Mouse (Mus musculus) layer of hippocampus, postnatal 36 days (tissue): Measurements from ENCODE around the gene Thnsl1. TPM values are rescaled to one million over a fixed set of nuclear protein-coding genes. Genes with fewer than 3 reads are reported as not detected.
"Not testable (repeated sequence)": the region's sequence is repeated elsewhere in the genome, so short reads cannot be mapped to it uniquely, and the experiment has no call there.

ENCODE experiments used
- DNase-seq, 2 experiments: peaks; one replicate each; pipeline ENCODE4 v3.0.0; 2022
- total RNA-seq, 2 experiments: library from RNA; stranded (reverse); gene quantifications; 2 replicates each; pipeline ENCODE4 v1.2.3; 2021

Thnsl1 gene
- total RNA-seq, 2 experiments from 2014 or later, result 21.3 to 22.9 TPM

- DNase-seq, result not testable (repeated sequence)
Measured at GRCm38 (mm10) chr2:21244104-21244503, 38.6 kb downstream of the Thnsl1 start.

GRCm38 (mm10) chr2:21244986-21245385 lies 39.5 kb downstream of the Thnsl1 start:
- DNase-seq, result no peak

- DNase-seq, result no peak
Measured at GRCm38 (mm10) chr2:21245477-21246102, 40.1 kb downstream of the Thnsl1 start.

GRCm38 (mm10) chr2:21253644-21254043 lies 48.1 kb downstream of the Thnsl1 start:
- no peak for DNase-seq

- DNase-seq, result no peak
Measured at GRCm38 (mm10) chr2:21254308-21254707, 48.8 kb downstream of the Thnsl1 start.

- no peak for DNase-seq
Measured at GRCm38 (mm10) chr2:21258281-21258680, 52.8 kb downstream of the Thnsl1 start.

GRCm38 (mm10) chr2:21259081-21259480 lies 53.6 kb downstream of the Thnsl1 start:
- no peak for DNase-seq

GRCm38 (mm10) chr2:21260060-21260459 lies 54.5 kb downstream of the Thnsl1 start:
- no peak for DNase-seq

GRCm38 (mm10) chr2:21261370-21262006 lies 56.0 kb downstream of the Thnsl1 start:
- DNase-seq, result peak; percentile 44 to 52

GRCm38 (mm10) chr2:21264031-21264430 lies 58.5 kb downstream of the Thnsl1 start:
- DNase-seq, result no peak

Other genes with a start within 250 kb of the Thnsl1 start
- gene Arhgap21, start 236.8 kb upstream of the Thnsl1 start, total RNA-seq, result 100 to 1,000 TPM; 331 to 369 TPM
- gene Enkur, start 359 bp upstream of the Thnsl1 start, total RNA-seq, result 1 to 10 TPM; 1.8 to 2.0 TPM
- gene Gpr158, start 161.8 kb downstream of the Thnsl1 start, total RNA-seq, result 10 to 100 TPM; 75.3 to 79.5 TPM